Mouse (Mus musculus) embryonic fibroblast, embryonic 13.5 days (primary cell): Measurements from ENCODE around the gene C1ql4. TPM values are rescaled to one million over a fixed set of nuclear protein-coding genes. Genes with fewer than 3 reads are reported as not detected.

ENCODE experiments used
- H3K27ac ChIP-seq: 2 replicates; pipeline ENCODE4 v1.5.1; 2012; ENCODE audit warnings: low read length, control low read depth, inconsistent platforms; ENCODE audit not compliant: insufficient read depth
- H3K4me1 ChIP-seq: 2 replicates; pipeline ENCODE4 v1.6.1; 2011; ENCODE audit warnings: low read length; ENCODE audit not compliant: control insufficient read depth, insufficient read depth
- H3K4me3 ChIP-seq: 2 replicates; pipeline ENCODE4 v1.5.1; 2011; ENCODE audit warnings: mild to moderate bottlenecking, control low read depth, low read length; ENCODE audit not compliant: insufficient read depth
- CTCF ChIP-seq: IDR thresholded peaks from 2 replicates; pipeline ENCODE4 v1.5.1; 2011; ENCODE audit warnings: mild to moderate bottlenecking, control low read depth, low read length, moderate library complexity, borderline replicate concordance; ENCODE audit not compliant: insufficient read depth
- POLR2A ChIP-seq: IDR thresholded peaks from 2 replicates; pipeline ENCODE4 v1.6.1; 2011; ENCODE audit warnings: low read depth, mild to moderate bottlenecking, control low read depth, low read length, moderate library complexity
- polyA plus RNA-seq: library from polyadenylated mRNA; stranded (reverse); fragments of >200 nt; gene quantifications from 2 replicates; pipeline ENCODE4 v1.2.4, GENCODE M21; 2011; ENCODE audit warnings: low read depth; ENCODE audit not compliant: missing spikeins, insufficient read length

Gene C1ql4
- polyA plus RNA-seq, 1 experiment: not detected

DNA sequence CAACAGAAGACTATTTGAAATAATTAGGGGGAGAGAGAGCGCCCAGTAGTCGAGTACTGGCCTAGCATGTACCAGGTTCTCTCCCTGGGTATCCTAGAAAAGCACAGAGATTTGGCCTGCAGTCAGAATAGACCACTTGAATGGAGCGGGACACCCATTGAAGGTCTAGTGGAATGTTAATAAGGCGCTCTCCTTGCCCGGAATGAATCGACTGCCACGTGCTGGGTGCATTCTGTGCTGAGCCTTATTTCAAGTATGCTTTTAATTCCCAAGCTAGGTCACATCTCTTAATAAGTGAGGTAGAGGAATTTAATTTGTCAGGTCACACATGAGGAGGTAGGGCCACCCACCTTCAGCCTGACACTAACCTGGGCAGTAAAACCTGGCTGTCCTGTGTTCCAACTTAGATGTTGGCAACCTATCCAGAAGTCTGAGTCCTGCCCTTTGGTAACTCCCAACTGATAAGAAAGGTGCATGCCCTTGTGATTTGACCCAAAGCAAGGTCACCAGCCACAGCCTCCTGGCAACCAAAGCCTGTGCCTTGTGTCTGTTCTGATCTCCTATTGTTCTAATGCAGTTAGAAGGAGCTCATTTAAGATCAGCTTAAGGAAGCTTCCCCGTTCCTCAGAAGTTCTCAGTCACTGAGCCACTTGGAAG lies 51.2 kb downstream of the C1ql4 start:
- Histone ChIP-seq H3K4me1 (peaks cover 4% of the 10 kb centered on the region), H3K27ac (no peak overlapping the region), H3K4me3 (no peak overlapping the region)
- TF ChIP-seq POLR2A: no peak
- no peak for TF ChIP-seq CTCF

- H3K4me3 ChIP-seq: no peak overlapping the region
- peaks cover 4% of the 10 kb centered on the region for H3K4me1 ChIP-seq
- TF ChIP-seq CTCF: no peak
- no peak for TF ChIP-seq POLR2A
- H3K27ac ChIP-seq: no peak overlapping the region
Measured at GRCm38 (mm10) chr15:99035431-99035830, 52.2 kb downstream of the C1ql4 start.

Other genes starting within 250 kb of the C1ql4 start
- gene Kmt2d, start 216.6 kb downstream of the C1ql4 start, polyA plus RNA-seq: 28.0 and 31.5 TPM in 2 replicates
- gene Rhebl1, start 193.3 kb downstream of the C1ql4 start, polyA plus RNA-seq: 6.0 and 7.8 TPM in 2 replicates
- gene Dhh, start 189.3 kb downstream of the C1ql4 start, polyA plus RNA-seq: 0.14 and 0.27 TPM in 2 replicates
- gene Lmbr1l, start 169.6 kb downstream of the C1ql4 start, polyA plus RNA-seq: 11.3 and 14.7 TPM in 2 replicates
- gene Tuba1b, start 153.3 kb downstream of the C1ql4 start, polyA plus RNA-seq: 3,138 and 3,689 TPM in 2 replicates
- gene Gm49450, start 134.3 kb downstream of the C1ql4 start, polyA plus RNA-seq: 333 and 559 TPM in 2 replicates
- 1,082 and 1,134 TPM in 2 replicates for gene Tuba1a, start 134.1 kb downstream of the C1ql4 start, polyA plus RNA-seq
- gene Tuba1c, start 57.9 kb downstream of the C1ql4 start, polyA plus RNA-seq: 171 and 395 TPM in 2 replicates
- gene Prph, start 32.6 kb downstream of the C1ql4 start, polyA plus RNA-seq: 0.60 TPM in 1 of 2 replicates, not detected in the other
- gene Troap, start 13.2 kb downstream of the C1ql4 start, polyA plus RNA-seq: 12.2 and 19.9 TPM in 2 replicates
- not detected in 2 replicates for gene Dnajc22, start 5.4 kb upstream of the C1ql4 start, polyA plus RNA-seq
- 37.7 and 41.7 TPM in 2 replicates for gene Spats2, start 38.1 kb upstream of the C1ql4 start, polyA plus RNA-seq
- gene Kcnh3, start 137.0 kb upstream of the C1ql4 start, polyA plus RNA-seq: 0.40 TPM in 1 of 2 replicates, not detected in the other
- gene Mcrs1, start 164.1 kb upstream of the C1ql4 start, polyA plus RNA-seq: 24.7 and 37.2 TPM in 2 replicates
- gene Prpf40b, start 207.3 kb upstream of the C1ql4 start, polyA plus RNA-seq: 24.4 and 25.7 TPM in 2 replicates
- gene Fam186b, start 208.1 kb upstream of the C1ql4 start, polyA plus RNA-seq: not detected in 2 replicates